Mouse (Mus musculus) CD4-positive helper T cell, adult 2 months (primary cell): ENCODE results near the gene Cul4b.
"Not testable (repeated sequence)": the region's sequence is repeated elsewhere in the genome, so short reads cannot be mapped to it uniquely, and the experiment has no call there.

Experiments used
- DNase-seq: peaks from one replicate; pipeline ENCODE4 v3.0.0-alpha.2; 2012; ENCODE audit warnings: low read depth, missing footprints, low spot score

Gene Cul4b

GRCm38 (mm10) chrX:38576078-38576477, at the start of gene Cul4b:
Cul4b (minus strand) TSS chrX:38576196.
- DNase-seq: no peak

GRCm38 (mm10) chrX:38600995-38601369, 25.0 kb upstream of the Cul4b start:
- DNase-seq: peak; percentile 57

- DNase-seq: peak; percentile 89
Measured at GRCm38 (mm10) chrX:38600177-38600994, 24.4 kb upstream of the Cul4b start, which contains the start of gene Mcts1. Mcts1 (plus strand) TSS chrX:38600578.

- DNase-seq: no peak
Measured at GRCm38 (mm10) chrX:38593180-38593889, 17.3 kb upstream of the Cul4b start.

GRCm38 (mm10) chrX:38591749-38592148, 15.8 kb upstream of the Cul4b start:
- DNase-seq: no peak

GRCm38 (mm10) chrX:38589827-38590226, 13.8 kb upstream of the Cul4b start:
- no peak for DNase-seq

- DNase-seq: no peak
Measured at GRCm38 (mm10) chrX:38583261-38583660, 7.3 kb upstream of the Cul4b start.

- DNase-seq: no peak
Measured at GRCm38 (mm10) chrX:38581140-38581539, 5.1 kb upstream of the Cul4b start.

- no peak for DNase-seq
Measured at GRCm38 (mm10) chrX:38566521-38567205, 9.3 kb downstream of the Cul4b start.

GRCm38 (mm10) chrX:38565176-38565542, 10.8 kb downstream of the Cul4b start:
- DNase-seq: no peak

GRCm38 (mm10) chrX:38564542-38565175, 11.3 kb downstream of the Cul4b start:
- peak; percentile 93 for DNase-seq

GRCm38 (mm10) chrX:38563941-38564541, 12.0 kb downstream of the Cul4b start:
- DNase-seq: no peak

GRCm38 (mm10) chrX:38553255-38553654, 22.7 kb downstream of the Cul4b start:
- DNase-seq: no peak

- DNase-seq: peak; percentile 24
Measured at GRCm38 (mm10) chrX:38514556-38514955, 61.4 kb downstream of the Cul4b start.

- DNase-seq: no peak
Measured at GRCm38 (mm10) chrX:38504846-38505245, 71.2 kb downstream of the Cul4b start.

GRCm38 (mm10) chrX:38502182-38502581, 73.8 kb downstream of the Cul4b start:
- DNase-seq: not testable (repeated sequence)

GRCm38 (mm10) chrX:38485464-38485863, 90.5 kb downstream of the Cul4b start:
- DNase-seq: not testable (repeated sequence)
